ENCODE assay signal across 8 mouse cellular contexts in the genomic region with DNA sequence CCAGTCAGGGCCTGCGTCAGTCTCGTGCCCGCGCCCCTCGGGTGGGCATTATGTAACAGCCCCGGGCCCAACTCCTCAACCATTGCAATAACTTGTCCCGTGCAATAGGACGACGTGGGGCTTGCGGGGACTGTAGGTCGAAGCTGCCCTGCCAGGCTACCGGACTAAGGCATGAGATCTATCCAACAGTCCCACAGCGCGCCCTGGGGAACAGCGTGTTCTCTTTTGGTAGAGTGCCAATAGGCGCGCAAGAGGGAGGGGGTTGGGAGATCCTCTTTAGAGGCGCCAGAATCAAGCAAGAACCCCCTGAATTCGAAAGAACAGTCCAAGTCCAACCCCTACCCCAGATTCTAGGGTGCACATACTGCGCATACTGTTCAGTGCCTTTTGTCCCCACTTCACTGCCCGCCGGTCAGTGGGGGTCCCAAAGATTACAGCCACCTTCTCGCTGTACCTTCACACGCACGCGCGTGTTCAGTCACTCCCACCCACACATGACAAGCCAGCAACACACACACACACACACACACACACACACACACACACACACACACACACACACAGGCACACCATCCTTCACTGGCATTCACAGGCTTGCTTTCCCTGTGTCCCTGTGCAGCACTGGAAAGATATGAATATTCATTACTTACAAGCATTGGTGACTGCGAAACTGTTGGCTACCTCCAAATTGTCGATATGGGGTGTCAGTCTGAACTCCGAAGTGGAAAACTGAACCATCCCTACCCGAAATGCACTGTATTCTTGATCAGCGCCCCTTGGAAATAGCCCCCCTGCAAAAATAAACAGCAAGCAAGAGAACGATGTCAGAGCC. TPM values are rescaled to one million over a fixed set of nuclear protein-coding genes. Genes with fewer than 3 reads are reported as not detected.
DNase-seq lines count a peak whose midpoint lies in the region; ATAC-seq and TF ChIP-seq lines count a peak whose summit lies in the region.

No protein-coding gene starts in this region.

- H3K36me3 ChIP-seq in E14TG2a.4 (ENCODE audit: insufficient read depth, low read length), result no peaks in the 10 kb centered on the region

- no peak for TF ChIP-seq CTCF in E14TG2a.4 (conservative IDR thresholded peaks at IDR 0.05; ENCODE audit: low read length)

- peaks cover 28% of the 10 kb centered on the region for H3K27me3 ChIP-seq in E14TG2a.4 (ENCODE audit: insufficient read depth, low read length)

- H3K4me1 ChIP-seq in E14TG2a.4 (replicated peaks; ENCODE audit: low read depth, low read length), result peaks cover 15% of the 10 kb centered on the region

- peak; percentile 13 for ATAC-seq in granulocyte monocyte progenitor cell, adult 5-6 weeks (replicated peaks; ENCODE audit: poor library complexity, severe bottlenecking)

- H3K4me3 ChIP-seq in E14TG2a.4 (replicated peaks; ENCODE audit: low read length), result peak overlapping the region; percentile 71

- DNase-seq in gastrocnemius, postnatal 10 days, result peak; percentile 5
- no peak for DNase-seq in gastrocnemius, adult 8-10 months (ENCODE audit: low spot score in 2 of 2)
- peak; percentile 72 to 81 for DNase-seq in cerebellum, postnatal 36 days
- DNase-seq in left cerebral cortex, postnatal 10 days (ENCODE audit: extremely low spot score in 1 of 2, low spot score in 2 of 2), result peak; percentile 71
- DNase-seq in neural tube, embryonic 10.5 days (ENCODE audit: extremely low spot score, low spot score), result peak; percentile 59
- DNase-seq in yolk sac, embryonic 10.5 days (ENCODE audit: low spot score), result peak; percentile 1

- H3K9me3 ChIP-seq in E14TG2a.4 (ENCODE audit: low read length), result no peaks in the 10 kb centered on the region

- intact Hi-C loops in left cerebral cortex, postnatal 10 days (cut with DNase I), result loop anchor here (5.0 to 10.0 kb wide), 3 partner anchors 79 to 1124 kb away; no protein-coding TSS in a partner anchor

RNA-seq across cellular contexts. Expression of a gene that starts 1.4 kb away (rescaled TPM):
- under 1 TPM; 0.52 to 0.81 TPM for total RNA-seq in gastrocnemius, postnatal 10 days (2021)
- total RNA-seq in gastrocnemius, adult 8-10 months (2022), result under 1 TPM; 0.07 to 0.21 (median 0.15) TPM
- not detected in 2 replicates for total RNA-seq in granulocyte monocyte progenitor cell, adult 5-6 weeks (2014; fragmentation: Nextera tagmentation)
- total RNA-seq in granulocyte monocyte progenitor cell, adult 5-6 weeks (2017), result not detected in 2 replicates
- 100 to 1,000 TPM; 446 to 449 TPM for total RNA-seq in left cerebral cortex, postnatal 10 days (2021)

Comparison
In these comparisons a context has a peak if more than half of its experiments do, and no peak if none do; other contexts are left out.
1. DNase-seq: peak in gastrocnemius, postnatal 10 days (single experiment), cerebellum, postnatal 36 days (2 of 2), left cerebral cortex, postnatal 10 days (2 of 2), neural tube, embryonic 10.5 days (single experiment) and yolk sac, embryonic 10.5 days (single experiment); none in gastrocnemius, adult 8-10 months (0 of 2).
2. RNA of a gene that starts 1.4 kb away (total RNA-seq): 446 to 449 TPM in left cerebral cortex, postnatal 10 days; 0.52 to 0.81 TPM in gastrocnemius, postnatal 10 days, 0.07 to 0.21 TPM in gastrocnemius, adult 8-10 months and not detected in granulocyte monocyte progenitor cell, adult 5-6 weeks; every median in the first group is over 100 times any median in the second.